Mouse (Mus musculus): ENCODE results near the gene Ube2l3. TPM values are rescaled to one million over a fixed set of nuclear protein-coding genes. Genes with fewer than 3 reads are reported as not detected.
"Not testable (repeated sequence)": the region's sequence is repeated elsewhere in the genome, so short reads cannot be mapped to it uniquely, and the experiment has no call there.

Gene Ube2l3
- polyA plus RNA-seq, 1 experiment from 2014 or later = 377 TPM

DNA sequence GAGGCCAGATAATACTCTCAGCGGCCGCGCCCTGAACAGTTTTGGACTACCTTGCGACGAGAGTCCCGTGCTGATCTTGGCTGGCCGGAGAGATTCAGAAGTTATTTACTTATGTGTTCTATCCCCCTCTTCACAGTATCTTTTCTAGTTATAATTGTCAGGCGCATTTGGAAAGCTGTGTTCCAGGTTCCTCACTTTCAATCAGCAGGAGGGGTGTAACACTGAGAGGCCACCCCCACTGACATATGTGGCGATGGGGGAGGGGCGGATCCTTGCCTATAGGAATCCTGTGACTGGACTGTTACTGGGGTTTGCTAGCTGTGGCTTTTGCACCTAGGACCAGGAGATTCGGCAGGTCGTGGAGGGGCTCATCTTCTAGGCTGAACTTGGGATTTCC lies 32.0 kb upstream of the Ube2l3 start:
- WGBS = 1% methylated on average over 12 of the region's 12 CpGs
- H3K4me2 ChIP-seq = peak overlapping the region; percentile 95
- H3K27me3 ChIP-seq (replicated peaks; ENCODE audit: control insufficient read depth, insufficient read depth, low read length) = no peaks in the 10 kb centered on the region
- DNase-seq (ENCODE audit: low spot score) (peak; percentile 60), ATAC-seq (replicated peaks; ENCODE audit: low FRiP score) (no peak)
- no peaks in the 10 kb centered on the region for H3K36me3 ChIP-seq (ENCODE audit: control insufficient read depth, insufficient read depth, low read length)
- H3K4me3 ChIP-seq (ENCODE audit: low read depth, low read length) = peak overlapping the region; percentile 82
- H3K9ac ChIP-seq (ENCODE audit: low read depth, low read length) = peak overlapping the region; percentile 89
- peaks cover 57% of the 10 kb centered on the region for H3K4me1 ChIP-seq (replicated peaks; ENCODE audit: control insufficient read depth, insufficient read depth, low read length)
- peak overlapping the region; percentile 77; the same call in 1 of the 2 replicates for H3K27ac ChIP-seq (ENCODE audit: low read depth, low read length)
- no peaks in the 10 kb centered on the region for H3K9me3 ChIP-seq (ENCODE audit: control insufficient read depth, low read length)

DNA sequence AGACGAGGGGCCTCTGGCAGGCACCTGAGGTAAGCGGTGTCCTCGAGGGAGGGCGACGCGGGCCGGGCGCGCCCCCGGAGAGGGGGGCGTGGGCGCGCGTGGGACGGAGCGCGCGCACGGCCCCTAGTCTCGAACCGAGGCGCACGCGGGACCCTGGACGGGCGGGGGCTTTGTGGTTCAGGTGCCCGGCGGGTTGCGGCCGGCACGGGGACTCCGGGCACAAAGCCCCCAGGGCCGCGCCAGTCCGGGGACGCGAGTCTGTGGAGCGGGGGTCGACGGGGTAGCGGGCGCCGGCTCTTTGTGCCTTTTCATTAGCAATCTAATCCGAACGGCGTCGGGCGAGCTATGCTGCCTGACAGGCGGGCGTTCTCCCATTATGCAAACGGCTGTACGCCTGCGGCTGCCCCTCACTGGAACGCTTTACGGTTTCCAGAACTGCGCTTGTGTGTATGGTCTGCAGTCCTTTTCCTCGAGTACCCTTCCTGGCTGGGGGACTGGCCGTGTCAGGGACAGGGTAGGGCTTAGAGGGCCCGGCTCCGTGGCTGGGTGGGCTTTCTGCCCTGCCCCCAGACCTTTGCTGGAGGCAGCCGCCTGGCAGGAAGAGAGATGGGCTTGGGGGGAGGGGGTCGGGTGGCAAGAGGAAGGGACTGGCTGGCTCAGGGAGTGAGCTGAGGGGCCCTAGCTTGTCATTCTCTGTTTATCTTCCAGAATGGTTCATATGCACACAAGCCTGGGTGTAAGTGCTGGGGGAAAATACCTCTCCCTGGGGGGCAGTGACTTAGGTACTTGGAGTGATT lies 31.5 kb upstream of the Ube2l3 start:
- Histone ChIP-seq H3K4me3 (ENCODE audit: low read depth, low read length) (peak overlapping the region; percentile 82), H3K4me2 (peak overlapping the region; percentile 95), H3K4me1 (replicated peaks; ENCODE audit: control insufficient read depth, insufficient read depth, low read length) (peaks cover 51% of the 10 kb centered on the region), H3K27me3 (replicated peaks; ENCODE audit: control insufficient read depth, insufficient read depth, low read length) (no peaks in the 10 kb centered on the region), H3K9ac (ENCODE audit: low read depth, low read length) (peak overlapping the region; percentile 89), H3K36me3 (ENCODE audit: control insufficient read depth, insufficient read depth, low read length) (no peaks in the 10 kb centered on the region), H3K9me3 (ENCODE audit: control insufficient read depth, low read length) (no peaks in the 10 kb centered on the region), H3K27ac (ENCODE audit: low read depth, low read length) (peak overlapping the region; percentile 77)
- WGBS = under 1% methylated on average over 60 of the region's 62 CpGs
- ATAC-seq (replicated peaks; ENCODE audit: low FRiP score) (peak; percentile 40), DNase-seq (ENCODE audit: low spot score) (peak; percentile 79)

DNA sequence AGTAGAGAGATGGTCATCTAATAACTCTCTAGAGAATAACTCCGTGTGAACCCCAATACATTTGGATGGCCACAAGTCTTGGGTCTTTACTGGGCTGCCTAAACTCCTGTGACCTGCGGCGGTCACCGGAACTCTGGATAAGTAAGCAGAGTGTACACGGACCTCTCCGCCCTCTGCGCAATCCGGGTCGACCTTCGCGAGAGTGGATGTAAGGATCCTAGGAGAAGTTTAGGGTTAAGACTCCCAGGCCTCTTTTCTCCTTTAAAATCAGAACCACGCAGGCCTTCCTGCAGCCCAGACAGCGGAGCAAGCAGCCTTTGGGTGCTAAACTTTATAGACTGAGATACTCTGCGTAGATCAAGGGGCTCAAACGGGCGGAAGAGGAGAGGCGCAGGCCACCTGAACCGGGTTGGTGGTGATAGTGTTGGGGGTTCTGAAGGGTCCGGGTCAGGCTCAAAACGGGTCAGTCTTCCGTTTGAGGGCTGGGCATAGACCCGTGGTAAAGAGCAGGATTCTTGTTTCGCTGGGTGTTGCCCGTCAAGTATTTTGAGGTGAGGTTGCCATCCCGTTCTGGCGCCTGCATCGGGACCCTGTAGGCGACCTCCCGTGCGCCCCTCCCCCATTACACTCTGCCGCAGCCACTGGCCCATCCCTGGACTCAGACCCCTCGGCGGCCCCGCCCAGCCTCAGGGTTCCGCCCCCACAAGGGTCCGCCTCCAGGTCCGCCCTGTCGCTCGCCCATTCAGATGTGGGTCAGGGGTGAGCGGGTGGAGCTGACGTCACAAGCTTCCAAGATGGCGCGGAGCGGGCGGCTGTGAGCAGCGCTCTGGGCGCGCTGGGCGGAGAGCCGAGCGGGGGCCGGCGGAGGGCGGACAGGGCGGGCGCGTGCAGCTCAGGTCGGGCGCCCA lies 30.6 kb upstream of the Ube2l3 start, which contains the start of gene Hic2:
Hic2 (plus strand) TSS at position 779 of the 908 bp plus-strand sequence.
- peak within 1 kb of the TSS; percentile 95 for H3K4me2 ChIP-seq
- no peaks in the 10 kb centered on the region for H3K36me3 ChIP-seq (ENCODE audit: control insufficient read depth, insufficient read depth, low read length)
- ATAC-seq (replicated peaks; ENCODE audit: low FRiP score) (peak; percentile 92), DNase-seq (ENCODE audit: low spot score) (peak; percentile 95)
- 2% methylated on average over 59 of the region's 59 CpGs for WGBS
- H3K9me3 ChIP-seq (ENCODE audit: control insufficient read depth, low read length) = no peaks in the 10 kb centered on the region
- peak within 1 kb of the TSS; percentile 82 for H3K4me3 ChIP-seq (ENCODE audit: low read depth, low read length)
- H3K4me1 ChIP-seq (replicated peaks; ENCODE audit: control insufficient read depth, insufficient read depth, low read length) = peaks cover 42% of the 10 kb centered on the region
- peak within 1 kb of the TSS; percentile 77 for H3K27ac ChIP-seq (ENCODE audit: low read depth, low read length)
- H3K9ac ChIP-seq (ENCODE audit: low read depth, low read length) = peak within 1 kb of the TSS; percentile 89
- H3K27me3 ChIP-seq (replicated peaks; ENCODE audit: control insufficient read depth, insufficient read depth, low read length) = no peaks in the 10 kb centered on the region

DNA sequence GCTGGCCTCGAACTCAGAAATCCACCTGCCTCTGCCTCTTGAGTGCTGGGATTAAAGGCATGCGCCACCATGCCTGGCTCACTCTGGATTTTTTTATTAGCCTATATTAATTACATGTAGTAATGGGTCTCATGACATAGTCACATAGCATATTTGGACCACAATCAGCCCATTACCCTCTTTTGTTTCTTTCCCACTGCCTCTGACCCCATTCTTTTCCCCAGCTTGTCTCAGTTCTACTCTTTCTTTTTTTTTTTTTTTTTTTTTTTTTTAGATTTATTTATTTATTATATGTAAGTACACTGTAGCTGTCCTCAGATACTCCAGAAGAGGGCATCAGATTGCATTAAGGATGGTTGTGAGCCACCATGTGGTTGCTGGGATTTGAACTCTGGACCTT lies 29.1 kb upstream of the Ube2l3 start:
- H3K4me1 ChIP-seq (replicated peaks; ENCODE audit: control insufficient read depth, insufficient read depth, low read length) = peaks cover 27% of the 10 kb centered on the region
- not testable (repeated sequence) for H3K4me3 ChIP-seq (ENCODE audit: low read depth, low read length); H3K9me3 ChIP-seq (ENCODE audit: control insufficient read depth, low read length); H3K9ac ChIP-seq (ENCODE audit: low read depth, low read length); H3K4me2 ChIP-seq; H3K27ac ChIP-seq (ENCODE audit: low read depth, low read length); DNase-seq (ENCODE audit: low spot score); ATAC-seq (replicated peaks; ENCODE audit: low FRiP score); H3K27me3 ChIP-seq (replicated peaks; ENCODE audit: control insufficient read depth, insufficient read depth, low read length); H3K36me3 ChIP-seq (ENCODE audit: control insufficient read depth, insufficient read depth, low read length)
- 90% methylated on average over 2 of the region's 2 CpGs for WGBS

DNA sequence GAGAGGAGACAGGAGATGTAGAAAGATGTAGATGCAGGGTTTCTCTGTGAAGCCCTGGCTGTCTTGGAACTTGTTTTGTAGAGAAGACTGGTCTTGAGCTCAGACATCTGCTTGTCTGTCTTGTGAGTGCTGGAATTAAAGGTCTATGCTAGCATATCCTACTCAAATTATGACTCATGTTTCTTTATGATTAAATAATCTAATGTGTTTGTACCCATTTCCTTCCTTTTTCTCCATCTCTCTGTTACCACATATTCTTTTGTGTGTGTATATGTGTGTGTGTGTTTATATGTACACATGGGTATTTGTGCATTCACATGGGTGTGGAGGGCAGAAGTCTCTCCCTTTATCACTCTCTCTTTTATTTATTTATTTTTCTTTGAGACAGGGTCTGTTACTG lies 24.0 kb upstream of the Ube2l3 start:
- H3K4me1 ChIP-seq (replicated peaks; ENCODE audit: control insufficient read depth, insufficient read depth, low read length) = no peaks in the 10 kb centered on the region
- DNase-seq (ENCODE audit: low spot score) = no peak
- H3K27me3 ChIP-seq (replicated peaks; ENCODE audit: control insufficient read depth, insufficient read depth, low read length) = 0 out of 2 replicates have a peak, but pooled peaks cover 2% of the 10 kb centered on the region
- H3K27ac ChIP-seq (ENCODE audit: low read depth, low read length) = no peak overlapping the region
- no peak for ATAC-seq (replicated peaks; ENCODE audit: low FRiP score)
- no peak overlapping the region for H3K9ac ChIP-seq (ENCODE audit: low read depth, low read length)
- no peaks in the 10 kb centered on the region for H3K36me3 ChIP-seq (ENCODE audit: control insufficient read depth, insufficient read depth, low read length)
- no peak overlapping the region for H3K4me2 ChIP-seq
- H3K4me3 ChIP-seq (ENCODE audit: low read depth, low read length) = no peak overlapping the region
- H3K9me3 ChIP-seq (ENCODE audit: control insufficient read depth, low read length) = no peaks in the 10 kb centered on the region

DNA sequence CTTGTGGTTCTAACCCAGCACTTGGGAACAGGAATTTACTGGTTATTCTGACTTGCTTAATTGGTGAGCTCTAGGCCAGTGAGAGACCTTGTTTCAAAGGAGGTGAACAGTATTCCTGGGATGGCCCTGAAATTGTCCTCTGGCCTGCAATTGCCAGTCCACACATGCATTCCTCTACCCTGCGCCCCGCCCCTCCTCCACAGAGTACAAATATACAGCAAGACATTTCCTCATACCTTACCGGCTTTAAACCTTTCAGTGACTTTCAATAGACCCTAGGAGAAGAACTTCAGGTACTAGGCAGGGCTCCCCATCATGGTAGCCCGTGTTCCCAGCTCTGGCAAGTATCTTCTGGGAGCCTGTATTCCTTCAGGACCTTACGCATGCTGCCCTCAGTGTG lies 23.1 kb upstream of the Ube2l3 start:
- Histone ChIP-seq H3K27ac (ENCODE audit: low read depth, low read length) (no peak overlapping the region), H3K36me3 (ENCODE audit: control insufficient read depth, insufficient read depth, low read length) (no peaks in the 10 kb centered on the region), H3K4me3 (ENCODE audit: low read depth, low read length) (no peak overlapping the region), H3K27me3 (replicated peaks; ENCODE audit: control insufficient read depth, insufficient read depth, low read length) (0 out of 2 replicates have a peak, but pooled peaks cover 2% of the 10 kb centered on the region), H3K9me3 (ENCODE audit: control insufficient read depth, low read length) (no peaks in the 10 kb centered on the region), H3K9ac (ENCODE audit: low read depth, low read length) (no peak overlapping the region), H3K4me1 (replicated peaks; ENCODE audit: control insufficient read depth, insufficient read depth, low read length) (peaks cover 3% of the 10 kb centered on the region), H3K4me2 (no peak overlapping the region)
- DNase-seq (ENCODE audit: low spot score) (no peak), ATAC-seq (replicated peaks; ENCODE audit: low FRiP score) (no peak)
- WGBS = 84% methylated on average over 5 of the region's 5 CpGs

DNA sequence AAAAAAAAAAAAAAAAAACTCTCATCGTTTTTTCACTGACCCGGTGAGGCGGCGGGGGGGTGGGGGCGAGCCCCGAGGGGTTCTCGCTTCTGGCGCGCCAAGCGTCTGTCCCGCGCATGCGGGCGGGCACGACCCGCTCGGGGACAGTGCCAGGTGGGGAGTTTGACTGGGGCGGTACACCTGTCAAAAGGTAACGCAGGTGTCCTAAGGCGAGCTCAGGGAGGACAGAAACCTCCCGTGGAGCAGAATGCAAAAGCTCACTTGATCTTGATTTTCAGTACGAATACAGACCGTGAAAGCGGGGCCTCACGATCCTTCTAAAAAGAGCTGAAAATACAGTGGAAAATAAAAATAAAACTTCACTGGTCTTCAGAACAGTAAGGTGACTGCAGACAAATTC lies 19.7 kb upstream of the Ube2l3 start:
- ATAC-seq (replicated peaks; ENCODE audit: low FRiP score) (peak; percentile 100), DNase-seq (ENCODE audit: low spot score) (peak; percentile 96)
- WGBS = 39% methylated on average over 25 of the region's 25 CpGs
- H3K27ac ChIP-seq (ENCODE audit: low read depth, low read length) = no peak overlapping the region
- H3K27me3 ChIP-seq (replicated peaks; ENCODE audit: control insufficient read depth, insufficient read depth, low read length) = 0 out of 2 replicates have a peak, but pooled peaks cover 2% of the 10 kb centered on the region
- no peak overlapping the region for H3K4me3 ChIP-seq (ENCODE audit: low read depth, low read length)
- H3K4me1 ChIP-seq (replicated peaks; ENCODE audit: control insufficient read depth, insufficient read depth, low read length) = peaks cover 13% of the 10 kb centered on the region
- H3K4me2 ChIP-seq = no peak overlapping the region
- H3K9me3 ChIP-seq (ENCODE audit: control insufficient read depth, low read length) = no peaks in the 10 kb centered on the region
- H3K9ac ChIP-seq (ENCODE audit: low read depth, low read length) = no peak overlapping the region
- no peaks in the 10 kb centered on the region for H3K36me3 ChIP-seq (ENCODE audit: control insufficient read depth, insufficient read depth, low read length)

DNA sequence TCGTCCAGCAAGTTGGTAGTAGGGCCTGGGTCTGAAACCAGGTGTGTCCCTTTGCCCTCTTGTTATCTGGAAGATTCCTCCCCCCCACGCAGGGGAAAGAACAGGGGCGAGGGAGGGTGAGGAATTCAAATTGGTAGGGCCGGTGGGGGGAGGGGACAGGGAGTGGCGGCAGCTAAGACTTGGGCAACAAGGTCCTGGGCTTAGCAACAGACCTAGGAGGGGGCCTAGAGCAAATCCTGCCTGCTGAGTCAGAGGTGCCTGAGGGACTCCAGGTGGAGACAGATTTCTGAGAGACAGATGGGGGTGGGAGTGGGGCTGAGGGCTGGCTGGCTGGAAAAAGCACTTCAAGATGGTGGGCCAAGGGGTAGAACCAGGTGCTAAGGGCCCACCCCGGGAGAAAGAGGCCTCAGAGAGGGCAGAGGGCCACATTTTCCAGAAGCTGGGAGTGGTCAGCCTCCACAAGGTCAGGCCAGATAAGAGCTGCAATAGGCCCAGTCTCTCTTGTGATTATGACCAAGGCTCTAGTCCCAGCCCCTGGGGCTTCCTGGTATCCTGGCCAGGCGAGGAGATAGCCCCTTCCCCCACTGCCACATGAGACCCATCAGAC lies 17.8 kb upstream of the Ube2l3 start:
- 19% methylated on average over 7 of the region's 7 CpGs for WGBS
- peaks cover 13% of the 10 kb centered on the region for H3K4me1 ChIP-seq (replicated peaks; ENCODE audit: control insufficient read depth, insufficient read depth, low read length)
- 0 out of 2 replicates have a peak, but pooled peaks cover 2% of the 10 kb centered on the region for H3K27me3 ChIP-seq (replicated peaks; ENCODE audit: control insufficient read depth, insufficient read depth, low read length)
- H3K36me3 ChIP-seq (ENCODE audit: control insufficient read depth, insufficient read depth, low read length) = no peaks in the 10 kb centered on the region
- peak overlapping the region; percentile 43; the same call in 1 of the 2 replicates for H3K27ac ChIP-seq (ENCODE audit: low read depth, low read length)
- peak overlapping the region; percentile 21 for H3K4me2 ChIP-seq
- no peak overlapping the region for H3K4me3 ChIP-seq (ENCODE audit: low read depth, low read length)
- peak overlapping the region; percentile 22; the same call in 1 of the 2 replicates for H3K9ac ChIP-seq (ENCODE audit: low read depth, low read length)
- H3K9me3 ChIP-seq (ENCODE audit: control insufficient read depth, low read length) = no peaks in the 10 kb centered on the region
- ATAC-seq (replicated peaks; ENCODE audit: low FRiP score) (peak; percentile 13; the same call in 1 of the 2 replicates), DNase-seq (ENCODE audit: low spot score) (no peak)

Measured in liver, embryonic 11.5 days (tissue).